Mouse (Mus musculus): ENCODE results near the gene Ano5. TPM values are rescaled to one million over a fixed set of nuclear protein-coding genes. Genes with fewer than 3 reads are reported as not detected.
A peak's percentile ranks its signal among the peaks of the same experiment; 100 is the strongest.

Ano5 gene
- total and polyA plus RNA-seq, 2 experiments from 2014 or later = 1.1 to 2.5 TPM

DNA sequence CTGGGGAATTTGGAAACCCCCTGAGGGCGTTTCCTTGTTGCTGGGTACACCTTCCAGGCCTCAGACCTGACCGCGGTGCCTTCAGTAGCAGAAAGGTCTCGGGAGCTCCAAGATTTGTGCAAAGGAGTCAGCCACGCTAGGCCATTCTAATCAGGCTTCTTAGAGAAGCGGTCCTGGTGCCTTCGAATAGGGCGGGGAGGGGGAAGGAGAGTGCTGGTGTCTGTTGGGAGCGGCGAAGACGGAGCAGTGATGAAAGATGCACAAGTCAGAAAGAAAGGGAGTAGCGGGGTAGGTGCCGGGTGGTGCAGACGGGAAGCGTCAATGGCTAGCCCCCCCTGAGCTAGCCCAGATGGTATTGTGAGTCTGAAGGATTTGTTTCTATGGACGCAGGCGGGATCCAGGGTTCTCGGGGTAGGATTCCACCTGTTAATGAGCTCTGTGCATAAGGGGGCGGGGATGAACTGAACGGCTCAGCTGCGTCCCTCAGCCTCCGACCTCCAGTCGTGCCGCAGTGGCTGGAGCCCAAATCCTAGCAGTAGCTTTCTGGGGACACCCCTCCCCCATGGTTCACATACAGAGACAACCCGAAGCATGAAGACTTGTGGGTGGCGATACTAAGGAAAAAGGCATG, 116.3 kb downstream of the Ano5 start:
- H3K27ac ChIP-seq = peak overlapping the region; percentile 82
- ATAC-seq = peak; percentile 82
- H3K9ac ChIP-seq (replicated peaks; ENCODE audit: low read length) = peak overlapping the region; percentile 56
- 1% methylated on average over 26 of the region's 26 CpGs for WGBS
- no peaks in the 10 kb centered on the region for H3K9me3 ChIP-seq (ENCODE audit: low read length)
- peak; percentile 71 for DNase-seq (ENCODE audit: low spot score)
- no peaks in the 10 kb centered on the region; the same call in 1 of the 2 replicates for H3K4me1 ChIP-seq (ENCODE audit: insufficient read depth, low read length)
- no peaks in the 10 kb centered on the region for H3K36me3 ChIP-seq (ENCODE audit: insufficient read depth, low read length)
- H3K4me3 ChIP-seq (ENCODE audit: low read length) = peak overlapping the region; percentile 35
- H3K4me2 ChIP-seq (ENCODE audit: low read depth, low read length) = peak overlapping the region; percentile 42
- peaks cover 18% of the 10 kb centered on the region for H3K27me3 ChIP-seq (ENCODE audit: insufficient read depth, low read length)
- no peak for TF ChIP-seq CTCF (IDR thresholded peaks at IDR 0.05; ENCODE audit: low read depth)

DNA sequence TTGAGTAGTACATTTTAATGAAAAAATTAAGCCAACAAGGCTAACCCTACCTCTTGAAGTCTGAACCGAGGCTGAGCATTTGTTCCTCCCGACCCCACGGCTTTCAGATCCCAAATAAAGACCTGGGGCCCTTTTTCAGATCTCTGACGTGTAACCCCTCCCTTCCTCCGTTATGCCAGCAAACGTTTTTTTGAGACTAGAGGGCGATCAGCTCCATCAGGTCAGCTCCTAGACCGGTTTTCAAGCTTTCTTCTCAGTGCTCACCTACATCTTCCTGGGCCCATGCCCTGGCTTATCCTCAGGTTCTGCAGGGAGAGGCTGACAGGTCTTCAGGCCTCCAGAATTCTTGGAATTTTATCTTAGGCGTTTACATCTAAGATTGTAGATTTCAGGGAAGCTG, 116.8 kb downstream of the Ano5 start:
- H3K4me3 ChIP-seq (ENCODE audit: low read length) = peak overlapping the region; percentile 35
- H3K27me3 ChIP-seq (ENCODE audit: insufficient read depth, low read length) = peaks cover 18% of the 10 kb centered on the region
- H3K36me3 ChIP-seq (ENCODE audit: insufficient read depth, low read length) = no peaks in the 10 kb centered on the region
- H3K27ac ChIP-seq = peak overlapping the region; percentile 82
- ATAC-seq = no peak
- H3K4me2 ChIP-seq (ENCODE audit: low read depth, low read length) = peak overlapping the region; percentile 42
- H3K9ac ChIP-seq (replicated peaks; ENCODE audit: low read length) = peak overlapping the region; percentile 56; the same call in 1 of the 2 replicates
- H3K9me3 ChIP-seq (ENCODE audit: low read length) = no peaks in the 10 kb centered on the region
- peak; percentile 29 for DNase-seq (ENCODE audit: low spot score)
- TF ChIP-seq CTCF (IDR thresholded peaks at IDR 0.05; ENCODE audit: low read depth) = no peak
- H3K4me1 ChIP-seq (ENCODE audit: insufficient read depth, low read length) = no peaks in the 10 kb centered on the region; the same call in 1 of the 2 replicates
- WGBS = 1% methylated on average over 9 of the region's 9 CpGs

DNA sequence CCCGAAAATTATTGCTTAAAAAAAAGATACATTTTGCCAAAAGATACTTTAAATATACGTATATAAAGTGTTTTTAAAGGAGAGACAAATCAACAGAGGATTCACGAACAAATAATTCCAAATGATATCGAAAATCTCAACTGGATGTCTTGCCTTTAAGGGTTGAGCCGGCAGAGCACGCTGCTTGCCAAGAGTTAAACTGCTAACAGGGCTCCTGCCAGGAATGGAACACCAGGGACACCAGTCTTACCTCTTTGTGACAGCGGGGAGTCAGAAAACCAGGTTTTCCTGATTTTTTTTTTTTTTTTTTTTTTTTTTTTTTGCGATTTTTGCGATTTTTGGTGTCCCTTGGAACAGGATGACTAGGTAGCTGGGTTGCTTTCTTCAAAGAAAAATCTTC, 117.5 kb downstream of the Ano5 start:
- WGBS = 1% methylated on average over 9 of the region's 9 CpGs
- peaks cover 17% of the 10 kb centered on the region for H3K27me3 ChIP-seq (ENCODE audit: insufficient read depth, low read length)

DNA sequence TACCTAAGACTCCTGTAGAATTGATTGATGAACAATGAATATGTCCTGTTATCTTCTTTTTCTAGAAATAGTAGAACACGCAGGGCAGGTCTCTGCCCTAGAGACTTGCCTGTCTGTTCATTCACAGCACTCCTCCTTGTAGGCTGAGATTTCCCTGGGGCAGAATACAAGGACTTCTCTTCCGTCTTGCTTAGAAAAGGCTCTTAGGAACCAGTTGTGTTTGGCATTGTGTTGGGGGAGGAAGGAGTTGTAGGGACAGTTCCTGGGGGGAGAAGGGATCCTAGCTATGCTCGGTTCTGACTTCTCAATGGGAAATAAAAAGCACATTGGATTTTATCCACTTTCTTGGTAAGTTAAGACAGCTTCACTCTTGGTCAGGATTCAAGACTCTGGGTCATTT, 118.4 kb downstream of the Ano5 start:
- Histone ChIP-seq H3K9ac (replicated peaks; ENCODE audit: low read length) (0 out of 2 replicates have a peak overlapping the region, but pooled peaks have one; percentile 33), H3K36me3 (ENCODE audit: insufficient read depth, low read length) (no peaks in the 10 kb centered on the region), H3K4me3 (ENCODE audit: low read length) (peak overlapping the region; percentile 12), H3K9me3 (ENCODE audit: low read length) (no peaks in the 10 kb centered on the region), H3K27me3 (ENCODE audit: insufficient read depth, low read length) (peaks cover 9% of the 10 kb centered on the region; the same call in 1 of the 2 replicates), H3K4me2 (ENCODE audit: low read depth, low read length) (peak overlapping the region; percentile 42), H3K4me1 (ENCODE audit: insufficient read depth, low read length) (no peaks in the 10 kb centered on the region; the same call in 1 of the 2 replicates), H3K27ac (no peak overlapping the region)
- DNase-seq (ENCODE audit: low spot score) (no peak), ATAC-seq (no peak)
- 6% methylated on average over 3 of the region's 3 CpGs for WGBS
- no peak for TF ChIP-seq CTCF (IDR thresholded peaks at IDR 0.05; ENCODE audit: low read depth)

More for the DNA sequence above, 117.5 kb downstream of the Ano5 start:
- TF ChIP-seq CTCF (IDR thresholded peaks at IDR 0.05; ENCODE audit: low read depth) = no peak; the same call in 1 of the 2 replicates
- Histone ChIP-seq H3K4me1 (ENCODE audit: insufficient read depth, low read length) (no peaks in the 10 kb centered on the region; the same call in 1 of the 2 replicates), H3K9me3 (ENCODE audit: low read length) (no peaks in the 10 kb centered on the region), H3K4me3 (ENCODE audit: low read length) (0 out of 2 replicates have a peak overlapping the region, but pooled peaks have one; percentile 35), H3K27ac (no peak overlapping the region), H3K36me3 (ENCODE audit: insufficient read depth, low read length) (no peaks in the 10 kb centered on the region), H3K9ac (replicated peaks; ENCODE audit: low read length) (no peak overlapping the region; the same call in 1 of the 2 replicates), H3K4me2 (ENCODE audit: low read depth, low read length) (peak overlapping the region; percentile 42)
- peak; percentile 51 for DNase-seq (ENCODE audit: low spot score)
- no peak for ATAC-seq

DNA sequence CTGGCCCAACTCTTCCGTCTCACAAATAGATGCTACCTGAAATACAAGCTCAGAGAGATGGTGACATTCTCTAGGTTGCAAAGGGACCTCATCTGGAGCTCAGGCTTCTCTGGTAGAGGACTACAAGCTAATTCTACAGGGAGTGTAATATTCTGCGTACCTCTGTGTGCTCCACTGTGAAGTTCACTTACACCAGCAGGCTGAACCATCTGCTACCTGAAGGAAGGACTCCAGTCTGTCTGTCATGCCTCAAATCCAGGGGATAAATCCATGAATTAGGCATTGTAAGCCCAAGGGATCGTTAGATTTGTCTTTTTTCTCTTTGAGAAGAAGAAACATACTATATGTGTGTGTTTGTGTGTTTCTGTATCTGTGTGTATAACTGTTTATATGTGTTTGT, 120.3 kb downstream of the Ano5 start:
- DNase-seq (ENCODE audit: low spot score) = no peak
- Histone ChIP-seq H3K9ac (replicated peaks; ENCODE audit: low read length) (no peak overlapping the region), H3K27me3 (ENCODE audit: insufficient read depth, low read length) (peaks cover 9% of the 10 kb centered on the region; the same call in 1 of the 2 replicates), H3K9me3 (ENCODE audit: low read length) (no peaks in the 10 kb centered on the region), H3K4me2 (ENCODE audit: low read depth, low read length) (peak overlapping the region; percentile 34), H3K36me3 (ENCODE audit: insufficient read depth, low read length) (no peaks in the 10 kb centered on the region), H3K27ac (no peak overlapping the region), H3K4me3 (ENCODE audit: low read length) (no peak overlapping the region), H3K4me1 (ENCODE audit: insufficient read depth, low read length) (no peaks in the 10 kb centered on the region; the same call in 1 of the 2 replicates)
- 60% methylated on average over 3 of the region's 3 CpGs for WGBS
- TF ChIP-seq CTCF (IDR thresholded peaks at IDR 0.05; ENCODE audit: low read depth) = no peak
- ATAC-seq = no peak

DNA sequence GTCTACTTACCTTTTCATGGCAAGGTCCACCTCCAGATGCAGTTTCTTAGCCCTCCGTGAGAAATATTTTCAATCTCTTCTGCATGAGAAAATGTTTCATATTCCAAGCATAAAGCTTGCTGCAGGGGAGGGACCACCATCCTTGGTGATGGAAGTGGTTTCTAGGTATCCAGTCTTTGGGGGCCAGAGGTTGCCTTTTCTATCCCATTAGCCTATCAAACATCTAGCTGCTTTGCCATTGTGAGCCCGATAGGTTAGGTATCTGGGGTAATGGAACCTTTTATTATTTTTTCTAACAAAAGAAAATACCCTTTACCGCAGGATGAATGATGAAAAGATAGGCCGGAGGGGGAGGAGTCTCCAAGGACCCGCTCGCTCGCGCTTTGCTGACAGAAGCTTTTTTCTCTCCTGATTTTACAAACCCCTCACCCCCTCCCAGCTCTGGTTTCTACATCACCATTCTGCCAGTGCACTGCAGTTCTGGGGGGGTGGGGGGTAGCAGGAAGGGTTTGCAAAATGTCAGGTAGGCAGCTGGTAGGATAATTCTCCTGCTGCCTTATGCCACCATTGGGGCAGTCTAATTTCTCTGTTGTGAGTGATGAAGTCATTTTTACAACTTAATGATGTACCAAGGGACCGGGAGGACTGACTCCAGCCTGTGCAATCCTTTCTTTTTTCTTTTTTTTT, 121.9 kb downstream of the Ano5 start:
- peak; percentile 69 for DNase-seq (ENCODE audit: low spot score)
- Histone ChIP-seq H3K27ac (peak overlapping the region; percentile 37; the same call in 1 of the 2 replicates), H3K9ac (replicated peaks; ENCODE audit: low read length) (no peak overlapping the region), H3K4me3 (ENCODE audit: low read length) (no peak overlapping the region), H3K4me1 (ENCODE audit: insufficient read depth, low read length) (no peaks in the 10 kb centered on the region), H3K27me3 (ENCODE audit: insufficient read depth, low read length) (peaks cover 9% of the 10 kb centered on the region; the same call in 1 of the 2 replicates), H3K4me2 (ENCODE audit: low read depth, low read length) (peak overlapping the region; percentile 24), H3K36me3 (ENCODE audit: insufficient read depth, low read length) (no peaks in the 10 kb centered on the region), H3K9me3 (ENCODE audit: low read length) (no peaks in the 10 kb centered on the region)
- no peak for TF ChIP-seq CTCF (IDR thresholded peaks at IDR 0.05; ENCODE audit: low read depth)
- WGBS = 7% methylated on average over 9 of the region's 9 CpGs
- ATAC-seq = peak; percentile 80

Measured in hindbrain, postnatal 0 days (tissue).